Mouse (Mus musculus) E14TG2a.4 (cell line): ENCODE data around the gene Sdccag8.

Source experiments
- H3K27me3 ChIP-seq: 2 replicates; pipeline ENCODE4 v1.6.1; 2014; ENCODE audit warnings: low read length, control low read depth; ENCODE audit not compliant: insufficient read depth
- H3K36me3 ChIP-seq: 2 replicates; pipeline ENCODE4 v1.6.1; 2014; ENCODE audit warnings: low read length, control low read depth; ENCODE audit not compliant: insufficient read depth
- H3K4me1 ChIP-seq: replicated peaks from 2 replicates; pipeline ENCODE4 v1.6.1; 2014; ENCODE audit warnings: low read depth, low read length, control low read depth
- H3K4me3 ChIP-seq: replicated peaks from 2 replicates; pipeline ENCODE4 v1.5.1; 2014; ENCODE audit warnings: mild to moderate bottlenecking, low read length
- H3K9me3 ChIP-seq: 2 replicates; pipeline ENCODE4 v1.6.1; 2014; ENCODE audit warnings: low read length, control low read depth
- CTCF ChIP-seq: conservative IDR thresholded peaks from 2 replicates; pipeline ENCODE4 v1.5.1; 2014; ENCODE audit warnings: low read length
- NANOG ChIP-seq: IDR thresholded peaks from 2 replicates; pipeline ENCODE4 v1.6.1; 2014; ENCODE audit warnings: borderline replicate concordance, low read length, mixed read lengths
- POU5F1 ChIP-seq: IDR thresholded peaks from 2 replicates; pipeline ENCODE4 v1.6.1; 2014; ENCODE audit warnings: low read length, borderline replicate concordance

Sdccag8 gene

GRCm38 (mm10) chr1:177014346-177014745, 199.9 kb downstream of the Sdccag8 start:
- TF ChIP-seq CTCF (no peak), NANOG (no peak), POU5F1 (no peak)
- Histone ChIP-seq H3K4me1 (no peaks in the 10 kb centered on the region), H3K4me3 (no peak overlapping the region), H3K9me3 (no peaks in the 10 kb centered on the region), H3K27me3 (no peaks in the 10 kb centered on the region), H3K36me3 (no peaks in the 10 kb centered on the region)

DNA sequence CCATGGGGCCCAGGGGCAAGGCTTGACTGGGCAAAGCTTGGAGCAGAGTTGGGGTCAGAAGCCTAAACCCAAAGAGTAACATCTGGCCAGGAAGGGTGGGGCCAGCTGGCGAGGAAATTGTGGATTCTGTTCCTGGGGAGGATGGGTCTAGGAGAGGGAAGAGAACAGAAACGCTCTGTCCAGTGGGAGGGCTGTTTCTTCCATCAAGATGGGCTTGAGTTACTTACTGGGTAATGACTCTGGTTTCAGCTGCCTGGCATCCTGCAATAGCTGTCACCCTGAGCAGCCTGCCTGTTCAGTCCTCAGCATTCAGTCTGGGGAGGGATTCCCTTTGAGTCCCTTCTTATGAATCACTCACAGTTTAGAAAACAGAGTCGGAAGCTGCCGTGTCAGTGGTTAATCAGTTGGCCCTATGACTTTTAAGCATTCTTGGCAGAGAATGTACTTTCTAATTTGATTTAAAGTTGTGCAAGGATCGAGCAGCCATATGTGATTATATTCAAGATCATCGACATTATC, 200.5 kb downstream of the Sdccag8 start:
- H3K27me3 ChIP-seq, result no peaks in the 10 kb centered on the region
- no peaks in the 10 kb centered on the region for H3K4me1 ChIP-seq
- TF ChIP-seq NANOG (no peak), POU5F1 (no peak), CTCF (no peak)
- no peaks in the 10 kb centered on the region for H3K9me3 ChIP-seq
- no peak overlapping the region for H3K4me3 ChIP-seq
- no peaks in the 10 kb centered on the region for H3K36me3 ChIP-seq

DNA sequence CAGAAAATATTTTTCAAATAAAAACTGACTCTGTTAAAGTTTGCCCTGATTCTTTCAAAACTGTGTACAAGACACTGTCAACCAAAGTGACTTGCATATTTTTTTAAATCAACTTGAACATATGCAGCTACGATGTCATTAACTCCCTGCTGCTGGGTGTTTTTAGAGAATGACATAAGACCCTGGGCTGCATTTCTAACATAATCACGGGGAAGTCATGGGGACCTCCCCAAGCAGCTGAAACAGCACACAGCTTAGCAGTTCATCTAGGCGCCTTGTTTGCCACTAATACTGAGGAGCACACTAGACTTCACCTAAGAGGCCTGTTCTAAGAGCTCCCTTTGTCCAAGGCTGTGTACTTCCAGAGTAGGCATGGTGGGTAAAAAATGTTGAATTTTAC, 201.5 kb downstream of the Sdccag8 start:
- TF ChIP-seq CTCF (no peak), NANOG (no peak), POU5F1 (no peak)
- Histone ChIP-seq H3K4me3 (no peak overlapping the region), H3K9me3 (no peaks in the 10 kb centered on the region), H3K27me3 (no peaks in the 10 kb centered on the region), H3K36me3 (no peaks in the 10 kb centered on the region), H3K4me1 (no peaks in the 10 kb centered on the region)

DNA sequence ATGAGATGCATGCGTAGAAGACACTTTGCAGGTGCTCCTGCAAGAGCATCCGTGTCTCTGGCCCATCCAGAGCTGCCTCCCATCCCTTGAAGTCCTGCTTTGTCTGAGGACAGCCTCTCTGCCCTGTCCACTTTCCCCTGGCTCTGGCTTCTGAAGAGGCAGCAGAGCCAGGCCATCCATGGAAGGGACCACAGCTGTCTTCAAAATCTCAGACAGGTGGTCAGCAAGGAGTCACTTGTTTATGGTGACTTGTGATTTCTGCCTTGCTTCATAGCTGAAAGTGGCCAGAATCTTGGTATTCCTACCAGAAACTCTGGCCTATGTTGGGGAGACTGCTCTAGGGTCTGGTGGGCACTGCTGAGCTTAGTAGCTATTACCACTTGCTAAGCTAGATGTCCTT, 202.3 kb downstream of the Sdccag8 start:
- Histone ChIP-seq H3K36me3 (no peaks in the 10 kb centered on the region), H3K27me3 (no peaks in the 10 kb centered on the region), H3K4me3 (no peak overlapping the region), H3K9me3 (no peaks in the 10 kb centered on the region), H3K4me1 (no peaks in the 10 kb centered on the region)
- TF ChIP-seq CTCF (no peak), NANOG (no peak)

DNA sequence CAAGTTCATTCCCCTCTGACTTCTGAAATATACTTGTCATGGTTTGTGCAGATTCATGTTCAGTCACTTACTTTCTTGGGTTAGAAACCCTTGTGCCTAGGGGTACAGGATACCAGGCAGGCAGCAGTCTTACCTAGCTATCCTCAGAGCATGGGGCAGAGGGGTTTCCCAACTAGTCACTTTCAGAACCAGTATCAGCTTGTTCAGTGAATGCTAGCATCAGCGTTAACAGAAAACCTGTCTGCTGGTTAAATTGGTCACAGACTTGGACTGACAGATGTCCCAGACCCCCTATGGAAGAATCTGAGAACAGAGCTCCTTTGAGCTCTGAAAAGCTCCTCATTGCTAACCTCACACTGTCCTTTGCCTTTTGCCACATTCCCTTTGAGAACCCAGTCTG, 204.3 kb downstream of the Sdccag8 start:
- no peak overlapping the region for H3K4me3 ChIP-seq
- no peaks in the 10 kb centered on the region for H3K4me1 ChIP-seq
- no peaks in the 10 kb centered on the region for H3K27me3 ChIP-seq
- no peaks in the 10 kb centered on the region for H3K36me3 ChIP-seq
- H3K9me3 ChIP-seq, result no peaks in the 10 kb centered on the region
- TF ChIP-seq NANOG (no peak), CTCF (no peak), POU5F1 (no peak)

DNA sequence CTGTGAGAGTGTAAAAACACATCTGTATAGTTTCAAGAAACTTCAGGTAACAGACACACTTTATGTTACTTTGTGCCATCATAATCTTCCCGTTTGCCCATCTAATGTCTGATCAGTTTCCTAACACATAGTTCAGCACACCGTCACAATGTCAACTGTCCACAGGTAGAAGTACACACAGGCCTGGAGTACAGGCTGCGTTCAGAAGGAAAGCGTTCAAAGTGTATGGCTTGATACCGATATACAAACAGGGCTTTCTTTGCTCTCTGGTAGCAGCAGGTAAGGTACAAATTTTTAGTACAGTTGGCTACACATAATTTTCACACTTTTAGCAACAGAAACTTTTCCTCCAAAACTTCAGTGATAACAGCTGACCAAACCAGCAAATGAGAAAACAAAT, 205.2 kb downstream of the Sdccag8 start:
- H3K4me3 ChIP-seq, result no peak overlapping the region
- H3K36me3 ChIP-seq, result no peaks in the 10 kb centered on the region
- TF ChIP-seq NANOG, result no peak
- TF ChIP-seq CTCF, result no peak
- TF ChIP-seq POU5F1, result no peak
- H3K9me3 ChIP-seq, result no peaks in the 10 kb centered on the region
- no peaks in the 10 kb centered on the region for H3K27me3 ChIP-seq
- H3K4me1 ChIP-seq, result no peaks in the 10 kb centered on the region

- H3K27me3 ChIP-seq, result no peaks in the 10 kb centered on the region
- TF ChIP-seq POU5F1 (no peak), NANOG (no peak), CTCF (no peak)
- H3K36me3 ChIP-seq, result no peaks in the 10 kb centered on the region
- H3K4me3 ChIP-seq, result no peak overlapping the region
- no peaks in the 10 kb centered on the region for H3K9me3 ChIP-seq
- no peaks in the 10 kb centered on the region for H3K4me1 ChIP-seq
These were observed 208.3 kb downstream of the Sdccag8 start for GRCm38 (mm10) chr1:177022751-177023150.

DNA sequence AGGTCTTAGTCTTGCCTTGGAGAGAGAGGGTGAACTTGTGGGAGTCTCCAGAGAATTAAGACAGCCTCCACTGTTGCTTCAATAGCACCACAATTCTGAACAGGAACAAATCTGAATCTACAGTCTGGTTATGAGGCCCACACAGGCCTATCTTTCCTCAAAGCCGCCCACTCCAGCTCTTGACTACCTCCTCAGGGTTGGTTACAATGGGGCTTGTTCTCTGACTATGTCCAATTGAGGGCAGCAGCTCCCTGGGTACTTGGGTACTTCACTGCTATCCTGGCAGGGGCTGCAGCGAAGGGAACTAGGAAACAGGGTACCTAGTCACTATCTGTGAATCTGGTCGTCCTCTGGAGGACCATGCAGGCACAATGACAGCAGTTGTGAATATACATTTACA, 213.2 kb downstream of the Sdccag8 start:
- Histone ChIP-seq H3K4me1 (no peaks in the 10 kb centered on the region), H3K36me3 (no peaks in the 10 kb centered on the region), H3K9me3 (no peaks in the 10 kb centered on the region), H3K4me3 (no peak overlapping the region), H3K27me3 (no peaks in the 10 kb centered on the region)
- TF ChIP-seq NANOG (no peak), POU5F1 (no peak), CTCF (no peak)

DNA sequence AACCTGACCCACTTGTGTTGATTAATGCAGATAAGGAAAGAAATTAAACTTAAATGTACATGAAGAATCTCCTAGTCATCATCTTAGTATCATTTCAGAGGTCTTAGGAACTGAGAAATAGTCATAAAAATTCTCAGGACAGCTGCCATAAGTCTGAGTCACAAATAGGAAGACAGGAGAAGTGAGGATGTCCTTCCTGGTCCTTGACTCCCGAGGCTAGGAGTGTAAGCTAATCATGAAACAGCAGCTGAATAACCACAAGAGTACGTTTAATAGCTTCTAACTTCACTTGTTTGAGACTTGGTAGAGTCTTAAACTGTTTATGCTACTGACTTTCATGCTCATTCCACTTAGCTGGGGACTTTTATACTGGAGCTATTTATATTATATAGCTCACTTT, 214.6 kb downstream of the Sdccag8 start:
- Histone ChIP-seq H3K9me3 (no peaks in the 10 kb centered on the region), H3K4me1 (no peaks in the 10 kb centered on the region), H3K36me3 (no peaks in the 10 kb centered on the region), H3K4me3 (no peak overlapping the region), H3K27me3 (no peaks in the 10 kb centered on the region)
- TF ChIP-seq CTCF (no peak), POU5F1 (no peak), NANOG (no peak)
